Mouse (Mus musculus) limb, embryonic 12.5 days (tissue): ENCODE data around the gene Ndufaf5. TPM values are rescaled to one million over a fixed set of nuclear protein-coding genes. Genes with fewer than 3 reads are reported as not detected.
A peak's percentile ranks its signal among the peaks of the same experiment; 100 is the strongest.
"Not testable (repeated sequence)": the region's sequence is repeated elsewhere in the genome, so short reads cannot be mapped to it uniquely, and the experiment has no call there.

Source experiments
- ATAC-seq: fragments of 200-750 bp; cut with Nextera tagmentation; 2 replicates; pipeline ENCODE4 v1.8.0; 2017; ENCODE audit warnings: low read depth, moderate TSS enrichment; ENCODE audit not compliant: insufficient number of reproducible peaks, insufficient read depth, low FRiP score, low TSS enrichment
- H3K27ac ChIP-seq: fragments of 300-500 bp; sonication (generic); 2 replicates; pipeline ENCODE4 v1.5.1; 2016; ENCODE audit warnings: mild to moderate bottlenecking, moderate library complexity
- H3K27me3 ChIP-seq: fragments of 300-500 bp; sonication (generic); 2 replicates; pipeline ENCODE4 v1.6.1; 2016; ENCODE audit warnings: mild to moderate bottlenecking, moderate library complexity
- H3K36me3 ChIP-seq: fragments of 300-500 bp; sonication (generic); 2 replicates; pipeline ENCODE4 v1.6.1; 2016; ENCODE audit warnings: mild to moderate bottlenecking, moderate library complexity
- H3K4me1 ChIP-seq: fragments of 300-500 bp; sonication (generic); replicated peaks from 2 replicates; pipeline ENCODE4 v1.6.1; 2016
- H3K4me2 ChIP-seq: fragments of 300-500 bp; sonication (generic); 2 replicates; pipeline ENCODE4 v1.6.1; 2016; ENCODE audit warnings: mild to moderate bottlenecking, moderate library complexity
- H3K4me3 ChIP-seq: fragments of 300-500 bp; sonication (generic); replicated peaks from 2 replicates; pipeline ENCODE4 v1.5.1; 2016; ENCODE audit warnings: mild to moderate bottlenecking
- H3K9ac ChIP-seq: fragments of 300-500 bp; sonication (generic); replicated peaks from 2 replicates; pipeline ENCODE4 v1.6.1; 2016; ENCODE audit warnings: mild to moderate bottlenecking, moderate library complexity
- H3K9me3 ChIP-seq: fragments of 300-500 bp; sonication (generic); 2 replicates; pipeline ENCODE4 v1.6.1; 2016; ENCODE audit warnings: mild to moderate bottlenecking, moderate library complexity
- WGBS: fragments of 180-500 bp; shearing (Covaris S2); methylation state at CpG from one replicate; pipeline ENCODE4 v1.1.7; 2016; 5-methylcytosine and 5-hydroxymethylcytosine counted together
- polyA plus RNA-seq: library from polyadenylated mRNA; unstranded; fragments of >200 nt; fragmentation: Nextera tagmentation; extraction: Ambion mirVana; gene quantifications from 2 replicates; pipeline ENCODE4 v1.2.1, GENCODE M21; 2016

Ndufaf5 gene
- 32.0 and 32.4 TPM in 2 replicates for polyA plus RNA-seq

DNA sequence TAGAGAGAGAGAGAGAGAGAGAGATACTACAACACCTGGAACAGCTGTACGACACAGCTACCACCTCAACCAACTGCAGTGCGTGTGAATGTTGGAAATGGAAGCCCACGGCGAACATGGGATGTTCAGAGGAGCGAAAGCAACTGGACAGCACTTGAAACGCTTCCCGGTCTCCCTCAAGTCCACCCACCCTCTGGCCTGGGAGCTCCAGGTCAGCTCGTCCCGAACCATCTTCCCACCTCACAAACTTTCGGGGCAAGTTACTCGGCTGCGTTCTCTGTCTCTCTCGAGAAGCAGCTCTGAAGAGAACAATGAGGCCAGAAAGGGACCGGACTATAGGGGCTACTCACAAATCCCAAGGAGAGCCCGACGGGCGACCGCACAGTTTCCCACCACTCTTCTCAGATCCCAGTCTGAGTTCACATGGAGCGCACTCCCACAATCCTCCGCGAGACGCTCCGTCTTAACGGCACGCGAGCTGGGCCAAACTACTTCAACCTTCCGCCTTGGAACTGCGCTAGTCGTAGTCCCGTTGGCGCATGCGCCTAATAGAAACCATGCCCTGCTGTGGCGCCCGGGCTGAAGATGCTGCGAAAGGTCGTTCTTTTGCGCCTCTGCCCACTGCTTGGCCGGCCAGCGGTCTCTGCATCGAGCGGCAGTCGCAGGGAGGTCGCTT lies at the start of gene Ndufaf5, which contains the start of gene Esf1:
Ndufaf5 (plus strand) TSS at position 523 of the 676 bp plus-strand sequence.
Esf1 (minus strand) TSS at position 438 of the 676 bp plus-strand sequence.
- peak within 1 kb of the TSS; percentile 77 for H3K4me2 ChIP-seq
- H3K27ac ChIP-seq, result peak within 1 kb of the TSS; percentile 91
- H3K27me3 ChIP-seq, result no peaks in the 10 kb centered on the region
- H3K9ac ChIP-seq, result peak within 1 kb of the TSS; percentile 85
- peak; percentile 98 for ATAC-seq
- H3K36me3 ChIP-seq, result peaks cover 30% of the 10 kb centered on the region
- peaks cover 10% of the 10 kb centered on the region for H3K4me1 ChIP-seq
- H3K4me3 ChIP-seq, result peak within 1 kb of the TSS; percentile 80
- H3K9me3 ChIP-seq, result no peaks in the 10 kb centered on the region
- under 1% methylated on average over 43 of the region's 43 CpGs for WGBS

DNA sequence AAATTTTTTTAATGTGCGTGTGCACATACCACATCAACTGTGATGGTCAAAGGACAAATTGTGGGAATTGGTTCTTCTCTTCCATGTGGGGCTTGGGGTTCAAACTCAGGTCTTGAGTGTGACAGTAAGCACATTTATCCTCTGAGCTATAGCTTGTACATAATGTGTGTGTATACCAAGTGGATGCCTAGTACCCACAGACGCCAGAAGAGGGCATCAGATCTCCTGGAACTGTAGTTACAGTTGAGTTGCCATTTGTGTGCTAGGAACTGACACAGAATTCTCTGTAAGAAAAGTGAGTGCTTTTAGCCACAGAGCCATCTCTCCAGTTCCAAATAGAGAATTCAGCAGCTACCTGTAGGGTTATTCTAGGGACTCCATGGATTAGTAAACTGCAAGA lies 44.9 kb upstream of the Ndufaf5 start:
- Histone ChIP-seq H3K27ac (no peak overlapping the region), H3K4me2 (no peak overlapping the region), H3K9ac (no peak overlapping the region), H3K9me3 (no peaks in the 10 kb centered on the region), H3K36me3 (peaks cover 83% of the 10 kb centered on the region), H3K4me3 (no peak overlapping the region), H3K4me1 (no peaks in the 10 kb centered on the region), H3K27me3 (no peaks in the 10 kb centered on the region)
- ATAC-seq, result no peak
- 89% methylated on average over 2 of the region's 2 CpGs for WGBS

DNA sequence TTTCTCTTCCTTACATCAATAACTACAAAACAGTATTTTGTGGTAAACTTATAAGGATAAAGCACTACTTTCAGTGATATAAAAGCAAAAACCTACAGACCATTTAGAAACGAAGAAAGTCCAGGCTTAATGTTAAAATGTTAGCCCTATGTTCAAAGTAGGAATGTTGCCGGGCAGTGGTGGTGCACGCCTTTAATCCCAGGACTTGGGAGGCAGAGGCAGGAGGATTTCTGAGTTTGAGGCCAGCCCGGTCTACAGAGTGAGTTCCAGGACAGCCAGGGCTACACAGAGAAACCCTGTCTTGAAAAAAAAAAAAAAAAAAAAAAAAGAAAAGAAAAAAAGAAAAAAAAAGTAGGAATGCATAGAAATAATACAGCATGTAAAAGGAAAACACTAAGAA lies 18.7 kb upstream of the Ndufaf5 start, which contains the start of gene Gm17374:
Gm17374 (plus strand) TSS at position 301 of the 400 bp plus-strand sequence.
- ATAC-seq, result not testable (repeated sequence)

GRCm38 (mm10) chr2:140159186-140159730 lies 11.2 kb upstream of the Ndufaf5 start:
- Histone ChIP-seq H3K9ac (no peak overlapping the region), H3K36me3 (peaks cover 58% of the 10 kb centered on the region), H3K4me3 (no peak overlapping the region), H3K27me3 (no peaks in the 10 kb centered on the region), H3K27ac (no peak overlapping the region), H3K9me3 (no peaks in the 10 kb centered on the region), H3K4me1 (no peaks in the 10 kb centered on the region), H3K4me2 (no peak overlapping the region)
- ATAC-seq, result no peak
- 82% methylated on average over 3 of the region's 3 CpGs for WGBS

More for the DNA sequence above, 18.7 kb upstream of the Ndufaf5 start, which contains the start of gene Gm17374:
- H3K4me2 ChIP-seq, H3K4me1 ChIP-seq, H3K4me3 ChIP-seq, H3K9me3 ChIP-seq, H3K27me3 ChIP-seq, H3K9ac ChIP-seq, H3K27ac ChIP-seq: not testable (repeated sequence)
- 94% methylated on average over 4 of the region's 4 CpGs for WGBS
- peaks cover 59% of the 10 kb centered on the region for H3K36me3 ChIP-seq

GRCm38 (mm10) chr2:140163351-140163854 lies 7.0 kb upstream of the Ndufaf5 start:
- Histone ChIP-seq H3K4me1 (no peaks in the 10 kb centered on the region), H3K36me3 (peaks cover 55% of the 10 kb centered on the region), H3K9me3 (no peaks in the 10 kb centered on the region), H3K27me3 (no peaks in the 10 kb centered on the region), H3K27ac (no peak overlapping the region), H3K4me3 (no peak overlapping the region), H3K9ac (no peak overlapping the region), H3K4me2 (no peak overlapping the region)
- ATAC-seq, result no peak
- 95% methylated on average over 5 of the region's 5 CpGs for WGBS

- Histone ChIP-seq H3K9me3 (no peaks in the 10 kb centered on the region), H3K27ac (no peak overlapping the region), H3K4me2 (peak overlapping the region; percentile 77; the same call in 1 of the 2 replicates), H3K4me3 (no peak overlapping the region; the same call in 1 of the 2 replicates), H3K9ac (no peak overlapping the region), H3K4me1 (peaks cover 10% of the 10 kb centered on the region), H3K27me3 (no peaks in the 10 kb centered on the region), H3K36me3 (peaks cover 32% of the 10 kb centered on the region)
- ATAC-seq, result no peak
- 79% methylated on average over 1 of the region's 1 CpGs for WGBS
Measured at GRCm38 (mm10) chr2:140169057-140169456, 1.4 kb upstream of the Ndufaf5 start.

GRCm38 (mm10) chr2:140170803-140171553 lies 529 bp downstream of the Ndufaf5 start:
- H3K27me3 ChIP-seq, result no peaks in the 10 kb centered on the region
- peak overlapping the region; percentile 91 for H3K27ac ChIP-seq
- H3K36me3 ChIP-seq, result peaks cover 35% of the 10 kb centered on the region
- H3K9ac ChIP-seq, result peak overlapping the region; percentile 85
- WGBS, result 7% methylated on average over 28 of the region's 28 CpGs
- peaks cover 10% of the 10 kb centered on the region for H3K4me1 ChIP-seq
- no peaks in the 10 kb centered on the region for H3K9me3 ChIP-seq
- peak overlapping the region; percentile 80 for H3K4me3 ChIP-seq
- H3K4me2 ChIP-seq, result peak overlapping the region; percentile 77
- peak; percentile 96 for ATAC-seq

DNA sequence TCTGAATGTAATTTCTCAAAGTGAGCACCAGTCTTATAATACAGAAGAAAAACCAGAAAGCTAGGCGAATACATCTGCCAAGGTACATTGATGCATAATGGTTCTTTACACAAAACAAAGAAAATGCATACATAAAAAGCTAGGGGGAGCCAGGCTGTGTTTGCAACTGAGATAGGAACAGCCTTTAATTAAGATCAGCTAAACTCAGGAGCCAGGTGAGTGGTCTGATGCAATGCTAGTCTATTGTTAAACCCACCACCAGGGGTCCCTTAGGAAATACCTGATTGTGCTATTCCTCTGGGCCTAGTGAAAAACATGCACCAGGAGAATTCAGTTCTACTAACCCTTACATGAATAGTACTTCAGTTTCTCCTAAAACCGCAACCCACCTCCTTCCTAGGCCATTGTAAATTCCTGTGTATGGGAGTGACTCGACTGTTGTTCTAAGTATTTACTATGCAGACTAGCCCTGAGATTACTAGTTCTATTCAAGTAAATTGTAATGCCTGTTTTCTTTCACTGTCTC lies 15.3 kb downstream of the Ndufaf5 start:
- not testable (repeated sequence) for H3K4me1 ChIP-seq, ATAC-seq, H3K27me3 ChIP-seq, H3K27ac ChIP-seq, H3K4me2 ChIP-seq, H3K9ac ChIP-seq, H3K9me3 ChIP-seq, H3K4me3 ChIP-seq
- WGBS, result 93% methylated on average over 3 of the region's 3 CpGs
- peaks cover 49% of the 10 kb centered on the region for H3K36me3 ChIP-seq

- Histone ChIP-seq H3K9ac (no peak overlapping the region), H3K27ac (no peak overlapping the region), H3K4me3 (no peak overlapping the region), H3K36me3 (peaks cover 57% of the 10 kb centered on the region), H3K27me3 (no peaks in the 10 kb centered on the region), H3K4me2 (no peak overlapping the region), H3K4me1 (no peaks in the 10 kb centered on the region), H3K9me3 (no peaks in the 10 kb centered on the region)
- no peak for ATAC-seq
- WGBS, result 74% methylated on average over 2 of the region's 2 CpGs
Measured at GRCm38 (mm10) chr2:140200713-140201112, 30.3 kb downstream of the Ndufaf5 start.

DNA sequence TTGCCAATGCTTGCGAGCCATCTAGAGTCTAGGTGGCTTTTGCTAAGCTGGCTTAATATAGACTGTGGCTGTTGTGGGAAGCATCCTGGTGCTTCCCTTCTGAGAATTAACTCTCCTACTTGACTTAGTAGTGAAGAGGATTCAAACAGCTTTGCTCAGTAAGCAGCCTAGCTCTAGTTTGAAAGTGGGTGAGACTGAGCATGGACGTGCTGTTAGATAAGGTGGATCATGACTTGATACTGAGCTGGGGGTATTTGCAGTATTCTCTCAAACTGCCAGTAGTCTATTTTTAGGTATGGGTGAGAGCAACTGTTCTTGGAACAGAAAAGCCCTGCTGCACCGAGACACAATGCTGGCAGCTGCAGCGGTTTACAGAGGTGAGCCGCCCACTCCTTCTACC lies 32.1 kb downstream of the Ndufaf5 start:
- ATAC-seq, result no peak
- WGBS, result 94% methylated on average over 5 of the region's 5 CpGs
- Histone ChIP-seq H3K36me3 (peaks cover 63% of the 10 kb centered on the region), H3K27me3 (no peaks in the 10 kb centered on the region), H3K4me1 (no peaks in the 10 kb centered on the region), H3K4me2 (no peak overlapping the region), H3K27ac (no peak overlapping the region), H3K4me3 (no peak overlapping the region), H3K9me3 (no peaks in the 10 kb centered on the region), H3K9ac (no peak overlapping the region)

GRCm38 (mm10) chr2:140203756-140204155 lies 33.3 kb downstream of the Ndufaf5 start:
- Histone ChIP-seq H3K4me1 (no peaks in the 10 kb centered on the region), H3K9ac (no peak overlapping the region), H3K9me3 (no peaks in the 10 kb centered on the region), H3K27ac (no peak overlapping the region), H3K36me3 (peaks cover 58% of the 10 kb centered on the region), H3K4me2 (no peak overlapping the region), H3K4me3 (no peak overlapping the region), H3K27me3 (no peaks in the 10 kb centered on the region)
- no peak for ATAC-seq
- 93% methylated on average over 7 of the region's 7 CpGs for WGBS
